Mouse (Mus musculus): ENCODE results near the gene Uchl1. TPM values are rescaled to one million over a fixed set of nuclear protein-coding genes. Genes with fewer than 3 reads are reported as not detected.

Gene Uchl1
- polyA plus RNA-seq, 1 experiment from 2014 or later = 1,858 TPM

GRCm38 (mm10) chr5:66677411-66678345, 1.8 kb downstream of the Uchl1 start:
- Histone ChIP-seq H3K9ac (ENCODE audit: low read depth, low read length) (peak overlapping the region; percentile 84), H3K27me3 (replicated peaks; ENCODE audit: control insufficient read depth, insufficient read depth, low read length) (no peaks in the 10 kb centered on the region), H3K27ac (ENCODE audit: low read depth, low read length) (no peak overlapping the region), H3K4me3 (ENCODE audit: low read length) (peak overlapping the region; percentile 80), H3K4me2 (ENCODE audit: low read length) (peak overlapping the region; percentile 84), H3K4me1 (ENCODE audit: control insufficient read depth, insufficient read depth, low read depth, low read length) (peaks cover 23% of the 10 kb centered on the region), H3K9me3 (ENCODE audit: control insufficient read depth, low read length) (no peaks in the 10 kb centered on the region), H3K36me3 (ENCODE audit: control insufficient read depth, insufficient read depth, low read length) (peaks cover 18% of the 10 kb centered on the region)
- 54% methylated on average over 21 of the region's 21 CpGs for WGBS
- no peak for ATAC-seq

GRCm38 (mm10) chr5:66679222-66679621, 3.3 kb downstream of the Uchl1 start:
- no peak for ATAC-seq
- 37% methylated on average over 10 of the region's 10 CpGs for WGBS

GRCm38 (mm10) chr5:66685930-66686329, 10.0 kb downstream of the Uchl1 start:
- Histone ChIP-seq H3K4me1 (ENCODE audit: control insufficient read depth, insufficient read depth, low read depth, low read length) (no peaks in the 10 kb centered on the region), H3K27me3 (replicated peaks; ENCODE audit: control insufficient read depth, insufficient read depth, low read length) (no peaks in the 10 kb centered on the region), H3K4me3 (ENCODE audit: low read length) (no peak overlapping the region), H3K36me3 (ENCODE audit: control insufficient read depth, insufficient read depth, low read length) (peaks cover 51% of the 10 kb centered on the region), H3K27ac (ENCODE audit: low read depth, low read length) (no peak overlapping the region), H3K9ac (ENCODE audit: low read depth, low read length) (no peak overlapping the region), H3K9me3 (ENCODE audit: control insufficient read depth, low read length) (no peaks in the 10 kb centered on the region), H3K4me2 (ENCODE audit: low read length) (no peak overlapping the region)
- no peak for ATAC-seq
- 87% methylated on average over 2 of the region's 2 CpGs for WGBS

More at GRCm38 (mm10) chr5:66679222-66679621, 3.3 kb downstream of the Uchl1 start:
- Histone ChIP-seq H3K9ac (ENCODE audit: low read depth, low read length) (peak overlapping the region; percentile 51; the same call in 1 of the 2 replicates), H3K36me3 (ENCODE audit: control insufficient read depth, insufficient read depth, low read length) (peaks cover 28% of the 10 kb centered on the region), H3K4me2 (ENCODE audit: low read length) (peak overlapping the region; percentile 84), H3K4me3 (ENCODE audit: low read length) (peak overlapping the region; percentile 80), H3K4me1 (ENCODE audit: control insufficient read depth, insufficient read depth, low read depth, low read length) (peaks cover 23% of the 10 kb centered on the region), H3K9me3 (ENCODE audit: control insufficient read depth, low read length) (no peaks in the 10 kb centered on the region), H3K27ac (ENCODE audit: low read depth, low read length) (0 out of 2 replicates have a peak overlapping the region, but pooled peaks have one; percentile 24), H3K27me3 (replicated peaks; ENCODE audit: control insufficient read depth, insufficient read depth, low read length) (no peaks in the 10 kb centered on the region)

GRCm38 (mm10) chr5:66686863-66687262, 11.0 kb downstream of the Uchl1 start:
- H3K4me1 ChIP-seq (ENCODE audit: control insufficient read depth, insufficient read depth, low read depth, low read length) = no peaks in the 10 kb centered on the region
- no peak overlapping the region for H3K4me3 ChIP-seq (ENCODE audit: low read length)
- no peak for ATAC-seq
- H3K9ac ChIP-seq (ENCODE audit: low read depth, low read length) = no peak overlapping the region
- no peaks in the 10 kb centered on the region for H3K9me3 ChIP-seq (ENCODE audit: control insufficient read depth, low read length)
- no peak overlapping the region for H3K4me2 ChIP-seq (ENCODE audit: low read length)
- 89% methylated on average over 13 of the region's 13 CpGs for WGBS
- H3K27me3 ChIP-seq (replicated peaks; ENCODE audit: control insufficient read depth, insufficient read depth, low read length) = no peaks in the 10 kb centered on the region
- no peak overlapping the region for H3K27ac ChIP-seq (ENCODE audit: low read depth, low read length)
- H3K36me3 ChIP-seq (ENCODE audit: control insufficient read depth, insufficient read depth, low read length) = peaks cover 45% of the 10 kb centered on the region

GRCm38 (mm10) chr5:66687737-66688136, 11.8 kb downstream of the Uchl1 start:
- no peak for ATAC-seq
- Histone ChIP-seq H3K4me3 (ENCODE audit: low read length) (no peak overlapping the region), H3K9me3 (ENCODE audit: control insufficient read depth, low read length) (no peaks in the 10 kb centered on the region), H3K27me3 (replicated peaks; ENCODE audit: control insufficient read depth, insufficient read depth, low read length) (no peaks in the 10 kb centered on the region), H3K4me2 (ENCODE audit: low read length) (no peak overlapping the region), H3K4me1 (ENCODE audit: control insufficient read depth, insufficient read depth, low read depth, low read length) (no peaks in the 10 kb centered on the region), H3K36me3 (ENCODE audit: control insufficient read depth, insufficient read depth, low read length) (peaks cover 36% of the 10 kb centered on the region), H3K27ac (ENCODE audit: low read depth, low read length) (no peak overlapping the region), H3K9ac (ENCODE audit: low read depth, low read length) (no peak overlapping the region)
- WGBS = 82% methylated on average over 9 of the region's 9 CpGs

GRCm38 (mm10) chr5:66688286-66688685, 12.4 kb downstream of the Uchl1 start:
- Histone ChIP-seq H3K36me3 (ENCODE audit: control insufficient read depth, insufficient read depth, low read length) (peaks cover 34% of the 10 kb centered on the region), H3K9me3 (ENCODE audit: control insufficient read depth, low read length) (no peaks in the 10 kb centered on the region), H3K9ac (ENCODE audit: low read depth, low read length) (no peak overlapping the region), H3K27ac (ENCODE audit: low read depth, low read length) (no peak overlapping the region), H3K4me2 (ENCODE audit: low read length) (no peak overlapping the region), H3K27me3 (replicated peaks; ENCODE audit: control insufficient read depth, insufficient read depth, low read length) (no peaks in the 10 kb centered on the region), H3K4me1 (ENCODE audit: control insufficient read depth, insufficient read depth, low read depth, low read length) (no peaks in the 10 kb centered on the region), H3K4me3 (ENCODE audit: low read length) (no peak overlapping the region)
- 92% methylated on average over 5 of the region's 5 CpGs for whole genome bisulfite sequencing
- ATAC-seq = no peak

GRCm38 (mm10) chr5:66689796-66690195, 13.9 kb downstream of the Uchl1 start:
- 91% methylated on average over 9 of the region's 9 CpGs for WGBS
- H3K36me3 ChIP-seq (ENCODE audit: control insufficient read depth, insufficient read depth, low read length) = peaks cover 22% of the 10 kb centered on the region

GRCm38 (mm10) chr5:66693231-66693630, 17.3 kb downstream of the Uchl1 start:
- Histone ChIP-seq H3K9me3 (ENCODE audit: control insufficient read depth, low read length) (no peaks in the 10 kb centered on the region), H3K36me3 (ENCODE audit: control insufficient read depth, insufficient read depth, low read length) (peaks cover 6% of the 10 kb centered on the region), H3K9ac (ENCODE audit: low read depth, low read length) (no peak overlapping the region), H3K27me3 (replicated peaks; ENCODE audit: control insufficient read depth, insufficient read depth, low read length) (no peaks in the 10 kb centered on the region), H3K4me3 (ENCODE audit: low read length) (no peak overlapping the region), H3K4me1 (ENCODE audit: control insufficient read depth, insufficient read depth, low read depth, low read length) (no peaks in the 10 kb centered on the region), H3K27ac (ENCODE audit: low read depth, low read length) (no peak overlapping the region), H3K4me2 (ENCODE audit: low read length) (no peak overlapping the region)
- no peak for ATAC-seq
- WGBS = 85% methylated on average over 4 of the region's 4 CpGs

More at GRCm38 (mm10) chr5:66689796-66690195, 13.9 kb downstream of the Uchl1 start:
- Histone ChIP-seq H3K27me3 (replicated peaks; ENCODE audit: control insufficient read depth, insufficient read depth, low read length) (no peaks in the 10 kb centered on the region), H3K27ac (ENCODE audit: low read depth, low read length) (no peak overlapping the region), H3K4me2 (ENCODE audit: low read length) (no peak overlapping the region), H3K9me3 (ENCODE audit: control insufficient read depth, low read length) (no peaks in the 10 kb centered on the region), H3K9ac (ENCODE audit: low read depth, low read length) (no peak overlapping the region), H3K4me1 (ENCODE audit: control insufficient read depth, insufficient read depth, low read depth, low read length) (no peaks in the 10 kb centered on the region), H3K4me3 (ENCODE audit: low read length) (no peak overlapping the region)
- ATAC-seq = no peak

- no peaks in the 10 kb centered on the region for H3K36me3 ChIP-seq (ENCODE audit: control insufficient read depth, insufficient read depth, low read length)
- no peak overlapping the region for H3K4me2 ChIP-seq (ENCODE audit: low read length)
- no peak overlapping the region for H3K9ac ChIP-seq (ENCODE audit: low read depth, low read length)
- no peaks in the 10 kb centered on the region for H3K4me1 ChIP-seq (ENCODE audit: control insufficient read depth, insufficient read depth, low read depth, low read length)
- H3K9me3 ChIP-seq (ENCODE audit: control insufficient read depth, low read length) = no peaks in the 10 kb centered on the region
- no peak overlapping the region for H3K4me3 ChIP-seq (ENCODE audit: low read length)
- 0 out of 2 replicates have a peak, but pooled peaks have one; percentile 37 for ATAC-seq
- no peak overlapping the region for H3K27ac ChIP-seq (ENCODE audit: low read depth, low read length)
- no peaks in the 10 kb centered on the region for H3K27me3 ChIP-seq (replicated peaks; ENCODE audit: control insufficient read depth, insufficient read depth, low read length)
Observed at GRCm38 (mm10) chr5:66697119-66697518, 21.2 kb downstream of the Uchl1 start.

Measured in hindbrain, embryonic 16.5 days (tissue).